Mouse (Mus musculus) cerebellum, adult 9-11 months (tissue): ENCODE results near the gene Pcyt1a.
"Not testable (repeated sequence)": the region's sequence is repeated elsewhere in the genome, so short reads cannot be mapped to it uniquely, and the experiment has no call there.

Experiments
- DNase-seq: peaks from one replicate; pipeline ENCODE4 v3.0.0; 2022

The Pcyt1a gene

GRCm38 (mm10) chr16:32479415-32479814 is 48.7 kb downstream of the Pcyt1a start:
- DNase-seq, result no peak

- no peak for DNase-seq
These were observed 53.7 kb downstream of the Pcyt1a start for GRCm38 (mm10) chr16:32484431-32484871.

DNA sequence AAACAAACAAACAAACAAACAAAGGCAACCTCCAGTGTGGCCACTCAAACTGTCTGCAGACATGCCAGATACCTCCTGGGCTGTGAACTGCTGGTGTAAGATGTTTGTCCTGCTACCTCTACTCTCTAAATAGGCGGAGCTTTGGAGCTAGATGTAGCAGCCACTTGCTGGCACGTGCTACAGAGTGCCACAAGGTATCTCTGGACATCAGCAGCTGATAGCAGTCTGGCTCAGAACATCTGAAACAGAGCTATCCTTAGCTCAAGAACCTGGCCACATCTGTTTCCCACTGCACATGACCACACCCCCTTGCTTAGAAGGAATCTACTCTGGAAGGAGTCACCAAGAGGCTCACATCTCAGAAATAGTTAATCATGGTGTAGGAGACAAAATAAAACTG is 54.5 kb downstream of the Pcyt1a start:
- DNase-seq, result no peak

- no peak for DNase-seq
These were observed 55.3 kb downstream of the Pcyt1a start for GRCm38 (mm10) chr16:32486046-32486445.

GRCm38 (mm10) chr16:32487234-32488111 is 56.8 kb downstream of the Pcyt1a start, which contains the start of gene Slc51a:
Gene Slc51a (minus strand): TSS chr16:32487879.
- DNase-seq, result no peak

DNA sequence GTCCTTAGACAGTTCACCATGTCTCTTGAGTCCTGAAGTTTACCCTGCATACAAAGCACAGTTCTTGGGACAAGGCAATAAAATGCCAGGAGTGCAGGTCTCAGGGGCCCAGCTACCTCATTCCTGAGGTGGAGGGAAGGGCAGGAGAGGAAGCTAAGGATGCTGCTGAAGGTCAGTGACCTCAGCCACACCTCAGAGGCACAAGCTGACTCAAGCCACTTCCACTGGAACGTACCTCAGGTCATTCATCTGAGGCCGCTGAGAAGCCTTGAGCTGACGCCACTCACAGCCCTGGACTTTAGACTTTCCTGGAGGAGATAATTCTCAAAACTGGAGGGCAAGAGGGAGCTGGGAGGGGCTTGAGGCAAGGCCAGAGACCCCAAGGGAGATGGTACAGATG is 58.2 kb downstream of the Pcyt1a start:
- no peak for DNase-seq

- not testable (repeated sequence) for DNase-seq
These were observed 63.6 kb downstream of the Pcyt1a start for GRCm38 (mm10) chr16:32494371-32494770.

DNA sequence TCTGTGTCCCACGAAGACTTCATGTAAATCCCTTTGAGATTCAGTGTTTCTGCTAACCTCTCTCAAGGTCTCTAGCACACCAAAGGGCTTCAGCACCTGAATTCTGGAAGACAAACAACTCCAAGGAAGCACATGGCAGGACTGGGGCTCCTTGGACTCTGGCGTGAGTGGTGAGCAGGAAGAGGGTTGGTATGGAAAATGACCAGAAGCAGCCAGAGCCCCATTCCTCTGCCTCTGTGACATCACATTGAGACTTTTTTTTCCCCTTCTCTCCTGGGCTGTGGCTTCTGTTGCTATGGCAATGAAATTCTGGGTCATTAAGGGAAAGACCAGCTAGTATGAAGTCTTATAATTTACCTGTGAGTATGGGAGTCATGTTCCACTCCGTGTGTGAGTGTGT is 65.2 kb downstream of the Pcyt1a start, which contains the start of gene Zdhhc19:
TSS of gene Zdhhc19 (plus strand) at position 301 of the 400 bp plus-strand sequence.
- no peak for DNase-seq

GRCm38 (mm10) chr16:32498996-32499395 is 68.3 kb downstream of the Pcyt1a start:
- peak; percentile 12 for DNase-seq

DNA sequence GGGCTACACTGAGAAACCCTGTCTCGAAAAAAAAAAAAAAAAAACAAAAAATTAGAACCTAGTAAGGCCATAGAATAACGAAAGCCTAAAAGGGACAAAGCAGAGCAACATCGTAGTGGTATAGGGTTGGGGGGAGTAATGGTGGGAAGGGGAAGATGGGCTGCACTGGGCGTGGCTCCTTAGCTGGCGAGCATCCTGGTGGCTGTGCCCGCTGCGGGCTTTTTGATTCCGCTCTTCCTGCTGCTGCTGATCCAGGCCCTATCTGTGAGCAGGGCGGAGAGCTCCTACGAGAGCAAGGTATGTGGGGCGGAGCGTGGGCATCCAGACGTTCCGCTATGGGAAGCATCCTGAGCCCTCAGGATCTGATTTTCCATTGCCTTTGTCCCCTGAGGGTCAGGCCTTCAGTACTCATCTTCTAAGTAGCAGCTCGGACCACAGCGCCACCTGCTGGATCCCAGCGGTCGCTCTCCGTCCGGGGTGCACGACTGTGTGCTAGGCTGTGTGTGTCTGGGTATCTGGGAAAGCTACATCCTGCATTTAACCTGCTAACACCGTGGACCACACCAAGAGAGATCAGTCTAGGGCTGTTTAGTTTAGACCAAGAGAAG is 68.8 kb downstream of the Pcyt1a start:
- peak; percentile 86 for DNase-seq

GRCm38 (mm10) chr16:32501459-32501858 is 70.7 kb downstream of the Pcyt1a start:
- no peak for DNase-seq

DNA sequence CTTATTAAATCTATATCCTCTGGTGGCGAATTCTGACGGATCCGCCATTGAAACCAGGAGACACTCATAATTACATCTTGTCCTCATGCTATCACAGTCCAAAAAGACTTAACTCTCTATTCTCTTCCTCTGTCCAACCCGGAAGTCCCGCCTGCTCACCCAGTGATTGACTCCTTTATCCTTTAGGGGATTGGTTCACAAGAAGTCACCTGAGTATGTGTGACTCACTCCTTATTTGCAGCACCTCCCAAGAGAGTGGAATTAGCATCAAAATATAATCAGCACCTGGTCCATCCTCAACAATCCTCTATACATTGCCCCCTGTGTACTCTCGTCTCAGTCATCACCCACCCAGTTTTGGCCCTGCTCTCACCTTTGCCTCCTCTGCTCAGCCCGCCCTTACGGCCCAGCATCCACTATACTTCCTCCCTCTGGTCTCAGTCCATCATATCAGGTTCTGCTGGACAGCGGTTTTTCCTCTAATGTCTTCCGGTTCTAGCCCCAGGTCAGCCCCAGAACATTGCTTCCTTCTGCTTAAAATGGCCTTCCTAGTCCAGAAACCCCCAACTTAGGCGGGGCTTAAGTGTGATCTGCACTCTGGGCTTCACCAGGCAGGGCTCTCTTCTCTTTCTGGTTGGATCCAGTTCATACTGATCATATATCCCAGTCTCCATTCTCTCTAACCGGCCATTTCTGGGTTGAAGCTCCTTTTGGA is 72.1 kb downstream of the Pcyt1a start:
- no peak for DNase-seq

DNA sequence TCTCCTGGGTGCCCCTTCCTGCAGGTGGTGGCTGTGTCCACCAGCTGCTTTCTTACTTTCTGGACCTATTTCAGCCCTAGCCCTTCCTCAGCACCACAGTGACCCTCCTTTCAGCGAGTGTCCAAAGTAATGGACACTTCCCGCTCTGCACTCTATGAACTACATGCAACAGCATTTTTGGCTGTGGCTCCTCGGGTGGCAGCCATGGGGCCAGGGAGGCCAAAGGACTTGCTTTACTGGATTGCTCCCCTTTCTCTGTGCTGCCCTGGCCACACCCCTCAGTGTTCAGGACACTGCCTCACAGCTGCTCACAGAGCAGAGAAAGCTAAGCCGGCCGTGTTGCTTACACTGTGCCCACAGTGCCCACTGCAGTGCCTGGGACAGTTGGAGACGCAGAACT is 72.9 kb downstream of the Pcyt1a start:
- DNase-seq, result no peak

- no peak for DNase-seq
These were observed 75.6 kb downstream of the Pcyt1a start for GRCm38 (mm10) chr16:32506298-32506697.

DNA sequence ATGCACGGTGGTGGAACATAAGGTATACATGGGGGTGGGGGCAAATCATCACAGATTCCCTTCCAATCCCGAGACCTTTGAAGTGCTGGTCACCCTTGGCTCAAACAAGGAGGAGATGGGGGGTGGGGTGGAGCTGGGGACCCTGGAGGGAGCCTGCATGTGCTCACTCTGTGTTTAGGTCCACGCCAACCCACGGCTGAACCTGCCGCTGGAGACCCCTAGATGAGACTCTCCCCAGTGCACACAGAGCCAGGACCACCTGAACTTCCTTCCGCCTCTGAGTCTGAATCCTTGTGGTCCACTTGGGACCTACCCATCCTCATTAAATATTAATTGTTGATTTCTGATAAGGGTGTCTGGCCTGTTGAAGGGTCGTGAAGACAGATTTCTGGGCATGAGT is 76.1 kb downstream of the Pcyt1a start:
- no peak for DNase-seq

DNA sequence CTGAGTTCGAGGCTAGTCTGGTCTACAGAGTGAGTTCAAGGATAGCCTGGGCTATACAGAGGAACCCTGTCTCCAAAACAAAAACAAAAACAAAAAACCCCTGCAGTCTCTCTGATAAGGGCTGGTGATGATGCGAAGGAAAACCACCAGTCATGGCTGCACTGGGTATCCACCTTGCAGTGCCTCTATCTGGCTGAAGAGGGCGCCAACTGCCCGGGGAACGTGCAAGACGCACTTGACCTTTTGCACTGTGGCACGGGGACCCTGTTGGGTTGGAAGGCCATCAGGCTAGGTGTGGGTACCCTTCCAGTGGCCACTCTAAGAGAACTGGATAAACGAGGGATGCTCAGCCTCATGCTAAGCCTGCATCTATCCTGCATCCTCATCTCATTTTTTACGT is 76.7 kb downstream of the Pcyt1a start:
- DNase-seq, result peak; percentile 22

DNA sequence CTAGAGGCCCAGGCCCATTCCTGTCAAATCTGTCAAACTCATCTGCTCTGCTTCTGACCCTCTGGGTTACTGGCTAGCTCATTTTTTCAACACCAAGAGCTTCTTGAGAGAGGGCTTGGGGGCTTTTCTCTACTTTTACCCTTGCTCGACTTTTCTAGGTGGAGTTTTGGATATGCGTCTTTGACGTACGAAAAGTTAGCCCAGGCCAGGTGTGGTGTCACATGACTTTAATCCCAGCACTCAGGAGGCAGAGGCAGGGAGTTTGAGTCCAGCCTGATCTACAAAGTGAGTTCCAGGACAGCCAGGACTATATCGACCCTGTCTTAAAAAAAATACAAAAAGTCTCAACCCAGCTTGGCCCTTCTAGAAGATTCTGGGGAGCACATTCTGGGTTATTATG is 77.3 kb downstream of the Pcyt1a start:
- no peak for DNase-seq

GRCm38 (mm10) chr16:32508506-32509065 is 77.9 kb downstream of the Pcyt1a start:
- no peak for DNase-seq

DNA sequence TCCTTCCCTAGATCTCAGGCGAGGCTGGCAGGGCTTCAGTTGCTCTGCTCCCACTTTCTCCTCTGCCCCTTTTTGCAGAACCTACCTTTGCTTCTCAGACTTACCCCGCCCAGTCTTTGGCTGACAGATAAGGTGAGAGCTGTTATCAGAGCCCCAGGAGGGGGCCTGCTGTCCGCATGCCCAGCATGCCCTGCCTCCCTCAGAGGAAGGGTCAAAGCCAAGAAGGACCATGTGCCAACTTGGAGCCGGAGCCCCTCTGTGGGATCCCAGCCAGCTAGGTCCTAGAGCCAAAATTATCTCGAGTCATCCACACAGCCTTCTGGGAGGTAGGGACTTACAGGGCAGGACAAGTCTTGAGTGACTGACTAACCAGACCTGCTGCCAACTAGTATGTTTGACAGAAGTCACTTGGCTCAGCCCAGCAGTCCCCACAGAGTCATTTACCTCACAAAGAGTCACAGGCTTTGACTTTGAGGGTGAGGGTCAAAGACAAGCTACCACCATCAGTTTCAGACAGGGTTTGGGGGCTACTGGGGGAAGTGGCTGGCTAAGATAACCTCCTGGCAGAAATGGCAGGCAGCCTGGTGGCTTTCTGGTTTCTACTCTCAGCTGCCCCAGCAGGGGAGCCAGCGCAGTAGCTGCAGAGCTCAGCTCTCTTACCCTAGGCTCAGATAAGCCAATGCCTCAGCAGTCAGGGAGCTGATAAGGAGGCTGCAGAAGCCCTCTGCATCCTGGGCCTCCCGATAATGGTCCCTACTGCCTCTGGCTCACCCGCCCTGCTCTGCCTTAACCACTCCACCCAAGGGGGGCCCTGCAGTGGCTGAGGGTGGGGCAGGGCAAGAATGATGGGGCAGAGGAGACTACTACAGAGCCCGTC is 78.6 kb downstream of the Pcyt1a start:
- no peak for DNase-seq

DNA sequence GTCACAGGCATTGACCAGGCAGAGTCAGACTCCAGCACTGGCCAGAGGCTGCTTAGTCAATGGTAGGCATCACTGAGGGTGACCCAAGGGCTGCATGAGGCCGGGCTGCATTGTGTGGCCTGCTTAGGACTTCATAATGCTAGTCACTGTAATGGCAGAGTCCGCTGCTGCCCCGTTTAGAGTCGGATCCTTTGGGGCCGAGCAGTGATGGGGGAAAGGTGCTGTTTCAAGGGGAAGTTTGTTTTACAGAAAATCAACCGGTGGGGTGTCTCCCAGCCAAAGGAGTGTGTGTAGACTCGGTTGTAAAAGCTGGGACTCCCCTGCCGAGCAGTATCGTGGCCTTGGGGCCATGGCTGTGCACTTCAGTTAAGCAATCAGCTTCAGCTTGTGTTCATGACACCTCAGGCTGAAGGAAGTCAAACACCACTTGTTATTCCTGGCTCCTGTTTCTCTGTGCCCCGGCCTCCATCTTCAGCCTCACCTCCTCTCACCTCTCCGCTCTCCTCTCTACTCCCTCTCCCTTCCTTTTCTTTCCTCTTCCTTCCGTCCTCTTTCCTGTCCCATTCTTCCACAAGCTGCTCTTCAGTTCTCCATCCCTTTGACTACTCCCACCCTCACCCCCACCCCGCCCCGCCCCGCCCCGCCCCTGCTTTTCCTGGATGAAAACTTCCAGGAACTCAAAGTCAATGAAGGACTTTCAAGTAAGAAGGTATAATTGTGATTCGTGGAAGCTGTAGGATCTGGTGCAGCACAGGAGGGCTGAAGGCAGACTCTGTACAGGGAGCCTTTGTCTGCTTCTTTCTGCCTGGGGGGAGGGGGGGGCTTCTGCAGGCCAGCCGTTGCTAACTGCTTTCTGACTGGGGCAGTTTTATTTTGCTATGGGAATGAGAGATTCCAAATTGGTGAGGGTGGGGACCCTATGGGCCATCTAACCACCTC is 79.9 kb downstream of the Pcyt1a start:
- no peak for DNase-seq

DNA sequence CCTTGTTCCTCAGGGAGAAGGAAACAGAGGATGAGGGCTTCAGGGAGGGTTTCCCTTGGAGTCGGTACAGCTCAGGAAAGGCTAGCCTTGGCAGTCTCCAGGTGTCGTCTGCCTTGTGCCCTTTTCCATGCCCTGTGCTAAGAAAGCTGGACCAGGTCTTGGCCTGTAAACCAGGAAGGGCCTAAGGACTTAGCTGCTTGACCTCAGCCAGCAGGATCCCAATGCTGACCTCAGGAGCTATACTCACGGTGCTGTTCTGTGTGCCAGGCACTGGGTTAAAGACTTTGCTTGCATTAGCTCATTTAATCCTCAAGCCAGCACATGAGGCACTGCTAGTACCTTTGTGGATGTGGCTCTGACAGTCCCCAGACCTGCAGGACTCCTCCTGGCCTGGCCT is 80.6 kb downstream of the Pcyt1a start:
- DNase-seq, result no peak
